Mouse (Mus musculus): Measurements from ENCODE around the gene Mfsd14a. TPM values are rescaled to one million over a fixed set of nuclear protein-coding genes. Genes with fewer than 3 reads are reported as not detected.
"Not testable (repeated sequence)": the region's sequence is repeated elsewhere in the genome, so short reads cannot be mapped to it uniquely, and the experiment has no call there.

Gene Mfsd14a
- 10 to 100 TPM; 85.1 to 91.0 TPM for polyA plus RNA-seq (2017; shearing (Covaris generic))

DNA sequence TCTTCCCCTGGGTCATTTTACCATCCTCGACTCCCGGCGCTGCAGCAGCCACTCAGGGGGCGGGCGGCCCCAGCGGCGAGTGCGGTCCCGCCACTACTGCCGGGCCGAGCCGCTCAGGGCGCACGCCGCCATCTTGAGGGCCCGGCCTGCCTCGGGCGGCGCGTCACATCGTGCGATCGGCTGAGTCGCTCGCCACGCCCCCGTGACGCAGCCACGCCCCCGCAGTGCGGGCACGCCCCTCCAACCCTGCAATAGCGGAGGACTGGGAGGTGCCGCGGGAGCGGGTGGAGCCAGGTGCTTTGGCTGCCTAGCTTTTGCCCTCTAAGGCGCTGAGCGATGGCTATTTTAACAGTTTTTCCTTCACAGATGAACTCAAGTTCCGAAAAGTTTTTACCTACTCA, at the start of gene Mfsd14a:
Mfsd14a (minus strand) TSS at position 215 of the 401 bp plus-strand sequence.
- ATAC-seq, result peak; percentile 88

DNA sequence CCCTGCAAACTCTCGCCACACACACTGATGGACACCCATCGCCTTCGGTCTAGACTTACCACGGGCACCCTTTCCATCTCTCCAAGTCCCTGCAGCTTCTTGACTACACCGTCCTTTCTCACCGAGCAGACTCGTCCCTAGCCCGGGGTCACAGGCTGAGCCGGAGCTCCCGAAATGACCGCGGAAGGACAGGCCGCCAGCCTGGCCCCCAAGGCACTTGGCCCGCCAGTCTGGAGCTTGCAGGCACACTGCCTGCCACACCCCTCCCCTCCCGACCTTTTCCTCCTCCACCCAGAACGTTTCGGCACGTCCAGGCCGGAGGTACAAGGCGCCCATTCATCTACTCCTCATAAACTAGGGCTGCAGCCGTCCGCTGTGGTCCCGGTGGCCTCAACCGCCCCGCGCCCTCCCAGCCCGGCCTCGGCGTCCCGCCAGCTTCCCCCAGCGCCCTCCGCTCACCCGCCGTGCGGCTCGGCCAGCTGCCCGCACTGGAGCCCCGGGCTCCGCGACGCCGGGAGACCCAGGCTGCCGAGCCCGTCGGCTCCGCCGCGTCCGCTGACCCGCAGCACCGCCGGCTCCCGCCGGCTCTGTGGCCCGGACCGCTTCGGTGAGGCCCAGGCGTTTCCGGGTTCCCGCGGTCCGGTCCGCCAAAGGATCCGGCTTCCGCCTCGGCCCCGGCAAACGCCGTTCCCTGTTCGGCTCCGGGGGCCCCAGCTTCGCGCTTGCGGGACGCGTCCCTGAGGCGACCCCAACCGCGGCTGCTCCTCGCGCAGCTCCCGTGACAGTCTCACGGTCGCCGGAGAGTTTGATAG, 49.4 kb upstream of the Mfsd14a start:
- peak; percentile 80 for ATAC-seq

DNA sequence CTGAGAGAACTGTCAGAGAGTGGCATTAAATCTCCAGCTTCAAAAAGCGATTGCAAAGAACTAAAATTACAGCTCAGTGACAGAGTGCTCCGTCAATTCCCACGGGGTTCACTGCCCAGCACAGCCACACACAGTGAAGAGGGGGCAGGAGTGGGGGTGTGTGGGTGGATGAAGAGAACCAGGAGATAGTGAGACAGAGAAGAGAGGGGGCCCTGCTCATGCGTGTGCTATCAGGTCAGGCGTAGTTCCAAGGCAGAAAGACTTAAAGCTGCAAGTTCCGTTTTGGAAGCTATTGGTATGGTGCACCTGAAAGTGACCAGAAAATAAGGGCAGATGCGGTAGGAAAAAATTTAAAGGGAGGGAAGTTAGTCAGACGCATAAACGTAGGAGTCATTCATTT, 48.5 kb upstream of the Mfsd14a start:
- no peak for ATAC-seq

DNA sequence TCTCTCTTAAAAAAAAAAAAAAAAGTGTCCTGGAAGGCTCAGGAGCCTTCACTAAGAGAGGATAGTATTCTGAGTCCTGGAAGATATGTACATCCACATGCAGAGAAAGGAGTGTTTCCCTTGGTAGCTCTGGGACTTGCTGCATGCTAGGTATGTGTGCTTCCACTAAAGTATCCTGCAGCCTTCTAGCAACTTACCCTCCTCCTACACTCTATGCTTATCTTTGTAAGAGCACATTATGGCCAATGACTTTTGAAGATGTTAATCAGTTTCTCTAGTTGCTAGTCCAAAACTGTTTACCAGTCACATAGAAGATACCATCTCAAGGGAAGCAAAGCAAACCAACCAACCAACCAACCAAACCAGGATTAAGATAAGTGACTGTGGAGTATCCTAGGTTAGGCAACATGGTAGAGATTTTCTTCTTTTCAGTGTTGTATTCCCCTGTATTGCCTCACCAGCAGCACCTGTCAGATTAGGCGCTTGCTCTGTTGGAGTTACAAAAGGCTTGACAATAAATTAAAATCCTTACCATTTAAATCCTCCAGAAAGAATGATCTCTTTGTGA, 43.2 kb upstream of the Mfsd14a start:
- no peak for ATAC-seq

DNA sequence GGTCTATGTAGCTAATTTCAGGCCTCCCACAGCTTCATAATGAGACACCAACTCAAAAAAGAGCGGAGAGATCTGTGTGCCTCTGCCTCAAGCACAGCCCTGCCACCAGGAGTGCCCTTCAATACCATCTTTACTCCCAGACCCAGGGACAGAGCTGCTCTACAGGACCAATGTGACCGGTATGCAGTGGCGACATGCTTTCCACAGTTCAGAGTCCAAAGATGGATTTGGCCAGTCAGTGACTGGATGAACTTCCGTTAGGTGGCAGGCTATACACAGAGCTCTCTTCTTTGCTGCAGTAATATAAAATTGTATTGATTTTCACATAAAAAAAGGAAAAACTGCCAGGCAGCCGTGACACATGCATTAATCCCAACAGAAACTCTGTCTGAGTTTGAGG, 41.4 kb upstream of the Mfsd14a start:
- ATAC-seq, result no peak

DNA sequence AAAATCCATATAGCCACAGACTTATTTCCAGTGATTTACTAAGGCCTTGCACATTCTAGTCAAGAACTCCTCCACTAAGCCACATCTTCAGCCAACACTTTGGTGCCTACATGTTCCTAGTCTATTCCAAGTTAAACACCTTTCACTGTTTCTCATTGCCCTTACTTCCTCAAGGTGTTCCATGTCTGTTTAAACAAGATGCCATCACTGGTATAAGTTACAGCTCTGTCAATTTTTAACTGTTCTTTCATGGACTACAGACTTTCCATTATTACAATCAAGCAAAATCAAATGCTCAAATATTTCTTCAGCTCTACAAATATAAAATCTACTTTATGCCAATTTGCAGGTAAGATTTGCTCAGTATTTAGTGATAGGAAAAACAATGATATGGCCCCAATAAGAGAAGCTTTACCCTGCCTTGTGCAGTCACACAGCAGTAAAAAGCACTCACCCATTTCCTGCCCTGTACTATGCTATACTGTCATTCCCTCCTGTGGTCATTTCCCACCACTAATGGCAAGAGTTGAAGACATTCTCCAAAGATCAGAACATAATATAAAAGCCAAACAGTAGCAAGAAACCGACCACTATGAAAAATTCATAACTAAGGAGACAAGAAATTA, 40.3 kb upstream of the Mfsd14a start:
- ATAC-seq, result no peak

DNA sequence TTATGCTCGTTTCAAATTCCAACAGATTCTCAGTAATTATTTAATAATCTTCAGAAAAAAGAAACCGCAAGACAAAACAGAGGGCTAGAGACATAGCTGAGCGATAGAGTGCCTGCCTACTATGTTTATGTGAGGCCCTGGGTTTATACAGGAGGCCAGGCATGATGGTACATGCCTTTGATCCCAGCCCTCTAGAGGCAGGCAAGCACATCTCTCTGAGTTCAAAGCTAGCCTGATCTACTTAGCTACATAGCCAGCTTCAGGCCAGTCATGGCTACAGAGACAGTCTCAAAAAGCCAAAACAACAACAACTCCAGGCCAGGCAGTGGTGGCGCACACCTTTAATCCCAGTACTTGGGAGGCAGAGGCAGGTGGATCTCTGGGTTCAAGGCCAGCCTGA, 39.1 kb upstream of the Mfsd14a start:
- no peak for ATAC-seq

DNA sequence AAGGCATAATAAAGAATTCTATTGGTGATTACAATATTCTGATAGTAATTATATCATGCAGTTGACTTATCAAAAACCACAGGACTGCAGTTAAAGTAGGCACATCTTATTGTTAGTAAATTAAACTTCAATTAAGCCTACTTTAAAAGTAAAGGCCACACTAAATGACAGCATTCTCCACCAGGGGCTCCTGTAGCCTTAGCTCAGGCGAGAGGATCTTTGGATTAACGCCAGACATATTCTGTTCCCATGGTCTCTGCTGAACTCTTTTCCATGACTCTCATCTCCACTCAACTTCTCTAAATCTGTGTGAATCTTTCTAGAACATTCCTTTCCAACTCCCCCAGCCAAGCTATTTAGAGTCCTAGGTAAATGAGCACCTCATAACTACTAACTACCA, 36.3 kb upstream of the Mfsd14a start:
- no peak for ATAC-seq

DNA sequence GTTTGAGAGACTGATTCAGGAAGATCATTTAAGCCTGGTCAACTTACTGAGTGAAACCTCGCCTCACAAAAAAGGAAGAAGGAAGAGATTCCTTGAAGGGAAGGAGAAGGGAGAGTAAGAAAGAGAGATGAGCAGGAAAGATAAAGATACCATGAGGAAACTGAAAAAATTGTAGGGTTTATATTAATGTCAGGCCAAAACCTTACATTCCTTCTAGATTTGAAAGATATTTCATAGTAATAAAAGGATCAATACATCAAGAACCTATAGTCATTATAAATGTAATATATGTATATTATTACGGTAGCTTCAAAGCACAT, 33.1 kb upstream of the Mfsd14a start:
- no peak for ATAC-seq

DNA sequence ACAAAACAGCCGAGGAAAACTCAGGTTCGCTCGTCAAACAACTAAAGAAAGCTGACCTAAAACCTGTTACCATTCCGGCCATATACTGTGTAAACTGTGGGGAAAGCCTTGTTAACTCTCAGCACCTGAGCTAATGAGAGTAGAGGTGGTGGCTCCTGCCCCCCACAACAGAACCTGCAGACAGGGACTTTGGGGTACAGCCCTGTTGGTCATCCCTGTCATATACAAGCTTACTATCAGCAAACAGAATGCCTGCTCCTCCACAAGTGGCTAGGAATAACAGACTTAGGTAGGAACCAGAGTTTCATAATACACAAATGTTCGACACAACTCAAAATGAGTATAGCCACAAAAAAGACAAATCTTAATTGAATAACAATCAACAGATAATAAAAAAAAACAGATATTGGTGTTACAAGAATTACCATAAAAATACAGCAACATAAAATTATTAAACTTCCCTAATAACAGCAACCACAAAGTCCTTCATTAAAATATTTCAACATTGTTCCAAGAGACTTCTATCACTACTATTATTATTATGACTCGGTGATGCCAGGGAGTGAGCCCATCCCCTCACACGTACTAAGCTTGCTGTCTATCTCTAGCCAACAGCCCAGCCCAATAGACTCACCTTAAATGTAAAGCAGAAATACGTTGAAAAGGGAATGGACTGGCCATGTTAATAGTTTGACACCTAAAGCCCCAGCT, 32.6 kb upstream of the Mfsd14a start:
- ATAC-seq, result no peak

DNA sequence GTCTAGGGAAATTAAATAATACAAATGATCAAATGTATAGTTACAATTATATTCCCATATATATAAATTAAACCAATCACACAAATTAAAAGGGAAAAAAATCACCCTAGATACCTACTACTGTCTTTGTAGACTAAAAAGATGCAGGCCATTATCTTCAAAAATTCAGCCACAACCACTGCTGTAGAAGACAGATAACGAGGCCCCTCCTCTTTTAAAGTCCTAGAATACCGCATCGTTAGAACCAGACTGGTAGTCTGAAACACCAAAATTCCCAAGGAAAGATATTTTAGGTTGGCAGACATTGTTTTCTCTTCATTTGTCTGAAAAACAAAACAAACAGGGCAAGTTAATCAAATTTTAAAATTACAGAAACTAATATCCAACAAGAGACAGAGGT, 31.8 kb upstream of the Mfsd14a start:
- no peak for ATAC-seq

DNA sequence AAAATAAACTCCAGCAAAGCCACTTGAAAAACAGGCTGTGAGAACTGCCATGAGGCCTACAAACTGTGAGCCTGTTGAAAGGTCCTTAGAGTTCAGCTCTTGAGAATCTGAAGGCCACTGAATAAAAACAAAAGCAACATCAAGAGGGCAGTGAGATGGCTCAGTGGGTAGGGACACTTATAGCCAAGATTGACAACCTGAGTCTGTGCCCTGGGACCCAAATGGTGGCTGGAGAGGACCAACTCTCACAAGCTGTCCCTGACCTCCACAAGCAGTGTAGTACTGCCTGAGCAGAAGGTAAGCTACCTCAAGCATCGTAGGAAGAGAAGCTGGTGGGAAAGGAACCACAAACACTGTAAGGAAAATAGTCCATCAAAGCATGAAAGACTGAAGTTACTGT, 18.7 kb upstream of the Mfsd14a start, which contains the start of gene Gm43191:
Gm43191 (minus strand) TSS at position 101 of the 400 bp plus-strand sequence.
- ATAC-seq, result no peak

DNA sequence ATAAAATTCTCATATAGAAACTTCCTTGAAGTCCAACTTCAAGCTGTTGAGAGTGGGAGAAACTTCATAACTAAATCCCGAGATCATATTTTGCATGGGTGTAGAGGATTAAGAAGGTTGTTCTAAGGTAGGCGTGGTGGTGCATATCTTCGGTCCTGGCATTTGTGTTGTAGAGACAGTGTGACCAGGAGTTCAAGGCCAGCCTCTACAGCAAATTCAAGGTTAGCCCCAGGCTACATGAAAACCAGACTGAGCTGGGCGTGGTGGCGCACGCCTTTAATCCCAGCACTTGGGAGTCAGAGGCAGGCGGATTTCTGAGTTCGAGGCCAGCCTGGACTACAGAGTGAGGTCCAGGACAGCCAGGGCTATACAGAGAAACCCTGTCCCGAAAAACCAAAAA, 1.8 kb upstream of the Mfsd14a start:
- not testable (repeated sequence) for ATAC-seq

DNA sequence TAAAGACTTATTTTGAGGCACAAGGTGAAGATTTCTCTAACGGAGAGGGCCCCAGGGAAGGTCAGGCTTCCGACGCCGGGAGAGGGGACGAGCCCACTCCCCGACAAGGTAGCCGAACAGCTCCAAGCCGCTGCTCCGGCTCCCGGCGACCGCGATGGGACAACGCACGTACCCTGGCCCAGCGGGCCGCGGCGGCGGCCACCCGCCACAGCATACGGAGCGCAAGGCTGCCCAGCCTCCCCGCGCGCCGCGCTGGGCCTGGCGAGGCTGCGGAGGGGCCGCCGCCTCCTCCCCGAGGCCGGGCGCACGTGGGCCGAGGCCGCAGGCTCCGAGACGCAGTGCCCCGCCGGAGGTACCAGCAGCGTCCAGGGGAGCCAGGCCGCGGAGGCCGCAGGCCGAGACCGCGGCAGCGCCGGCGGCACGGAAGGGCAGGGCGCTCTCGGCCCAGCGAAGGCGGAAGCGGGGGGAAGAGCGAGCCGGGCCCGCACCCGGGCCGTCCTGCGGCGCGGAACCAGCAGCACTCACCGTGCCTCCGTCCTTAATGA, 535 bp downstream of the Mfsd14a start:
- peak; percentile 61 for ATAC-seq

DNA sequence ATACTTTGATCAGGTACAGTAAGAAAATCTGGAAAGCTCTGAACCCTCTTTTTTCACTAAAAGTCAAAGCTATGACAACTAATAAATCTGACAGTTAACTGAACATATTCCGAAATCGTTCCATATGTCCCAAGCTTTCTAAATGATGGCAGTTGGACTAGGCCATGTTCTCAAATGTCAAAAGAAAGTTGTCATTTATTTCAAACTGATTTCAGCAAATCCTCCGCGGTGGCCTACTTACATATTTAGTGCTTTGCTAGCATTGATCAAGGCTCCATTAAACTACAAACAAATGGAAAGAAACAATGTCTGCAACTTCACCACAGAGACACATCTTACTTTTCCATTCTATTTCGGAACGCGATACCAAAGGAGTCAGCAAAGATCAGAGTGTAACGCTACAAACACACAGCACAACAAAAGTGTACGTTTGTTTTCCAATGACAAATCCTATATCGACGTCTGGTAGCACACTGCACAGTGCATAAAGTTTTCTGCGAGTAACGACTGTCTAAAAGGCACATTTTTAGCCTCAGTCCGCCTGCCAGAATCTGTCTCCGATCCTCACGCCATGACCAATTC, 1.1 kb downstream of the Mfsd14a start:
- no peak for ATAC-seq

DNA sequence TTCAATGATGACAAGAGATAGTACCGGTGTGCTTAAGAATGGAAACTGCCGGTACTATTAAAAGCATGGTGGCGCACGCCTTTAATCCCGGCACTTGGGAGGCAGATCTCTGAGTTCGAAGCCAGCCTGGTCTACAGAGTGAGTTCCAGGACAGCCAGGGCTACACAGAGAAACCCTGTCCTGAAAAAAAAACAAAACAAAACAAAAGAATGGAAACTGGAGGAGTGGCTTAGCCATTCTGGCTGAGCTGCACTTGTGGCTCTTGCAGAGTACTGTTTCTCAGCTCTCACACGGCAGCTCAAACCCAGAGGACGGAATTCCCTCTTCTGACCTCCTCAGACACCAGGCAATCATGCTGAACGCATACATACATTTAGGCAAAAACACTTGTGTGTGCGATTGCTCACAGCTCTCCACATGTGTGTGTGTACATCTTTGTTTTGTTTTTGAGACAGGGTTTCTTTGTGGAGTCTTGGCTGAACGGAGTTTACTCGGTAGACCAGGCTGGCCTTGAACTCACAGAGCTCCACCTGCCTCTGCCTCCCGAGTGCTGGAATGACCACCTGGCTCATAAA, 2.5 kb downstream of the Mfsd14a start:
- ATAC-seq, result no peak

DNA sequence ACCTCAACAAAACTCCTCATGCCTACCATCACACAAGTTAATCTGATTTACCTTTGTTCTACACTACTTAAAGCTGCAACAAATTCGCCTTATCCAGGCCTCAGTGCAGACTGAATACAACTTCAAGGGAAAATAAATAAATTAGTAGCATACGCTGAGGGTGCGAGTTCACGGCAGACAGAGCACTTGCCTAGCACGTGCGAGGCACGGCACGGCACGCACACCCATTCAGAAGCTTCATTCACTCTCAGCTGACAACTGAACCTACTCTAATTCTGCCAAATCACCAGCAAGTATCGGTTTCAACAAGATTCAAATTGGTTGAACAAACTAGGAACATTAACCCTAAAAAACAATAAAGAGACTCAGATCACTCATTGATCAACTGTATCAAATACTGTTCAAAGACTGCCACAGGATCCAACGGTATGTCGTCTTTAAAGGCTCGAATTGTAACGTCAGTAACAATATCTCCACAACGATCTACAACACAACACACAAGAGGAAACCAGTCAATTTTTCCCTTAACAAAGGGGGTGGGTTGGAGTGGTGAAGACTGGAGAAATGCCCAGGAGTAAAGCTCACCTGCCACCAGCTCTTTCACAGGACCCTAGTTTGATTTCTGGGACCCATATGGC, 3.4 kb downstream of the Mfsd14a start:
- peak; percentile 15 for ATAC-seq

DNA sequence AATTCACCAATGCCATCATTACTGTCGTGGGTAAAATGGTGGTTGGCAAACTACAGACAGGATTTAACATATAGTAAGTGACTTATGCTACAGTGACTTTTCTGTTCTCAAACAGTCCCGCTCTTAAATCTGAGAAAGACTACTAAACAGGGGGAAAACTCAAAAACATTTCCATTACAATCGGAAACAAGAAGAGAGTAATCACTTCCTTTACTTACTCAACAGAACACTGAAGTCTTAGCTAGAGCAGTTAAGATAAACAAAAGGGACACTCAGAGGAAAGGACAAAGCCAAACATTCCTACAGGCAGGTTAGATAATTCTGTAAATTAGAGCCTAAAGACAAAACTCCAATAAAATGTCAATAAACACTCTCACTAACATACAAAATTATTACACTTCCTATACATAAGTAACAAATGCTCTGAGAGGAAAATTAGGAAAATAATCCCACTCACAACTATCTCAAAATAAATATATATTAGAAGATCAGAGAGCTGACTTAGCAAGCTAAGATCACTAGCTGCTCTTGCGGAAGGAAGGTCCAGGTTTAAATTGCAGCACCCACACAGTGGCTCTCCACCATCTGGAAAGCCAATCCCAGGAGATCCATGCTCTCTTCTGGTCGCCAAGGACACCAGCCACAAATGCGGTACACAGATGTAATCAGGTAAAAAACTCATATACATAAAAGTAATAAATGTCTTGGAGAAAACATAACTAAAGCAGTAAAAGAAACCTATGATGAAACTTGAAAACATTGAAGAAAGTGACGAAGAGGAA, 6.1 kb downstream of the Mfsd14a start:
- ATAC-seq, result peak; percentile 55

DNA sequence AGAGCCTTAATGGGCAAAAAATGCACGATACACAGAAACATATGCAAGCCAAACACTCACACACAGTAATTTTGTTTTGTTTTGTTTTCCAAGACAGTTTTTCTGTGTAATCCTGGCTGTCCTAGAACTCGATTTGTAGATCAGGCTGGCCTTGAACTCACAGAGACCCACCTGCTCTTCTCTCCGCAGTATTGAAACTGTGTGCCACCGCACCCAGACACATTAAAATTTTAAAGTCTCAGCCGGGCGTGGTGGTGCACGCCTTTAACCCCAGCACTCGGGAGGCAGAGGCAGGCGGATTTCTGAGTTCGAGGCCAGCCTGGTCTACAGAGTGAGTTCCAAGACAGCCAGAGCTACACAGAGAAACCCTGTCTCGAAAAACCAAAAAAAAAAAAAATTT, 8.4 kb downstream of the Mfsd14a start:
- not testable (repeated sequence) for ATAC-seq

DNA sequence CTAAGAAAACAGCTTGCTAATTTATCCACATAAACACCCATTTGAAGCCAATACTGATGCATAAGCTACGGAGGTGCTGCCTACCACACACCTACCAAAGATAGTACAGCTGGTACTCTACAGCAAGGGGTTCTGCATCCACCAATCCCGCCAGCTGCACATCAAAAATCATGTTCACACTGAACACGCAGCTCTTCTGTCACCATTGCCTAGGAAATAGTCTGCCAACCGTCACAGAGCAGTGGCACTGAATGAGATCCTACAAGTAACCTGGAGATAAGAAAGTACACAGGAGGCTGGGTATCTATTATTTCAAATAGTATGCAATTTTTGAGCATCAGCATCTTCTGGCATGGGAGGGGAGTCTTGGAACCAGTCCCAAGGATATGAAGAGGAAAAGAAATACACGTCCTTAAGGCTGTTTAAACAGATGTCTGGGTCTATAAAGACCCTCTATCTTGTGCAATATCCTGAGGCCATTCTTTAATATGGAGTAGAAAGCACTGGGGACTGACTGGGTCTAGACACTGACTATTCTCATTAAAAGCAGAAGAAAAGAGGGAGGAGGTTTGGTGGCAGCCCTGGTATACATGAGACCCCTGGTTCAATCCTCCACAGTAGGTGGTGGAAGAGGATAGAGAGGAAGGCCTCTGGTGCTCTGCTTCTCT, 9.1 kb downstream of the Mfsd14a start:
- no peak for ATAC-seq

Measured in activated CD4-positive, CD25-positive, alpha-beta regulatory T cell, adult 4 months (primary cell).